Mouse (Mus musculus) kidney, adult 2 months (tissue): Measurements from ENCODE around the gene Igf2bp1. TPM values are rescaled to one million over a fixed set of nuclear protein-coding genes. Genes with fewer than 3 reads are reported as not detected.

Experiments used
- DNase-seq: peaks from one replicate; pipeline ENCODE4 v3.0.0; 2021
- H3K27ac ChIP-seq: fragments of 200-500 bp; 2 replicates; pipeline ENCODE4 v1.5.1; 2012; ENCODE audit warnings: low read depth, low read length, control low read depth, inconsistent platforms; ENCODE audit not compliant: insufficient read depth
- H3K27me3 ChIP-seq: fragments of 200-500 bp; replicated peaks from 2 replicates; pipeline ENCODE4 v1.6.1; 2012; ENCODE audit warnings: mild to moderate bottlenecking, moderate library complexity, low read length, inconsistent platforms; ENCODE audit not compliant: control insufficient read depth, insufficient read depth
- H3K36me3 ChIP-seq: fragments of 200-500 bp; 2 replicates; pipeline ENCODE4 v1.6.1; 2012; ENCODE audit warnings: mild to moderate bottlenecking, moderate library complexity, low read length, inconsistent platforms; ENCODE audit not compliant: control insufficient read depth, insufficient read depth
- H3K4me1 ChIP-seq: fragments of 200-500 bp; 2 replicates; pipeline ENCODE4 v1.6.1; 2011; ENCODE audit warnings: low read length; ENCODE audit not compliant: control insufficient read depth, insufficient read depth
- H3K4me3 ChIP-seq: fragments of 200-500 bp; 2 replicates; pipeline ENCODE4 v1.5.1; 2011; ENCODE audit warnings: mild to moderate bottlenecking, low read depth, low read length, control low read depth; ENCODE audit not compliant: insufficient read depth
- CTCF ChIP-seq: fragments of 200-500 bp; conservative IDR thresholded peaks from 2 replicates; pipeline ENCODE4 v1.5.1; 2011; ENCODE audit warnings: low read depth, mild to moderate bottlenecking, control low read depth, low read length, moderate library complexity, mixed read lengths; ENCODE audit not compliant: insufficient read depth, insufficient read length
- POLR2A ChIP-seq: fragments of 200-500 bp; IDR thresholded peaks from one replicate; pipeline ENCODE4 v1.6.1; 2011; ENCODE audit warnings: low read depth, low read length, control low read depth
- WGBS: fragments of 180-500 bp; shearing (Covaris S2); methylation state at CpG from one replicate; pipeline ENCODE4 v1.1.7; 2018; 5-methylcytosine and 5-hydroxymethylcytosine counted together
- polyA plus RNA-seq: library from polyadenylated mRNA; depleted of rRNA; stranded (reverse); fragments of >200 nt; gene quantifications from 2 replicates; pipeline ENCODE4 v1.2.3, GENCODE M21; 2012; rRNA removed

The Igf2bp1 gene
- polyA plus RNA-seq, result 1.0 and 1.1 TPM in 2 replicates

GRCm38 (mm10) chr11:96005403-96006271 lies at the start of gene Igf2bp1:
Gene Igf2bp1 (minus strand): TSS chr11:96005940.
- TF ChIP-seq POLR2A (no peak), CTCF (no peak)
- Histone ChIP-seq H3K4me1 (no peaks in the 10 kb centered on the region), H3K4me3 (no peak within 1 kb of the TSS), H3K27ac (no peak within 1 kb of the TSS), H3K27me3 (peaks cover 26% of the 10 kb centered on the region), H3K36me3 (no peaks in the 10 kb centered on the region)
- peak; percentile 33 for DNase-seq
- WGBS, result 2% methylated on average over 71 of the region's 74 CpGs

GRCm38 (mm10) chr11:96050854-96051253 lies 45.1 kb upstream of the Igf2bp1 start:
- DNase-seq, result no peak
- Histone ChIP-seq H3K27me3 (no peaks in the 10 kb centered on the region), H3K27ac (no peak overlapping the region), H3K4me3 (no peak overlapping the region), H3K36me3 (peaks cover 13% of the 10 kb centered on the region), H3K4me1 (peaks cover 8% of the 10 kb centered on the region; the same call in 1 of the 2 replicates)
- no peak for TF ChIP-seq POLR2A
- WGBS, result 85% methylated on average over 3 of the region's 3 CpGs

GRCm38 (mm10) chr11:96049939-96050338 lies 44.2 kb upstream of the Igf2bp1 start:
- DNase-seq, result no peak
- WGBS, result 83% methylated on average over 4 of the region's 4 CpGs

DNA sequence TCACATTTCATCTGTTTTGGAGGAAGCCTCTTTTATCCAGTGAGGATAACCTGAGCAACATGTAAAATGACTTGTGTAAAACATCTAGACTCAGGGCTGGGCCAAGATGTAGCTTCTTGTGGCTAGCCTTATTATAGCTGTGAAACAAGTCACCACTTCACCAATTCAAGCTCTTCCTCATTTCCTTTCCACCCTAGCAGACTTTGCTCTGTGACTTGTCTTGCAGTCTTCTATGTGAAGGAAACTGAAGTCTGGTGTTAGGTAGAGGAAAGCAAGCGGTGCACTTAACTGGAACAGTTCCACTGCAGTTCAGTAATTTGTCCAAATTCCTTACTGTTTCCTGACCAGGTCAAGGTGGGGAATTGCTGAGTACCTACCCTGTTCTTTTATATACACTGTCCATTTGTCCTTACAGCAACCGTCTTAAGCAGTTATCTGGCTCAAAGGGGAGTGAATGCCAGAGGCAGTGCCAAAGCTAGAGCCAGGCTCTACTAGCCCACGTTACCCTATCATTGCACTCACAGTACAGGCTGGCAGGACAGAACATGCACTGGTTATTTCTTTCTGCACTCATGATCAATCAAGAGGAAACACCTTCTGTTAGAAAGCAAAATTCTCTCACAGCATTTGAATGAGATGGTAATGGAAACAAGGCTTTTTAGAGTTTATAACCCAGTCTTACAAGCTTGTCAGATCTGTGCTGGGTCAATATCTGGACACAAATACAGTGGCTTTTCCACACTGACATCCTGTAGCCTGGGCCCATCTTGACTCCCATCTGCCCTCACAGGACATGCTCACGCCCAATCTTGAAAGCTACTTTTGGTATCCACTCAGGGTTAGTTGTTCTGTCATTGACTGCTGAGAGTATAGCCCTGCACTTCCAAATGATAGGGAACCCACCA lies 42.0 kb upstream of the Igf2bp1 start:
- Histone ChIP-seq H3K4me3 (no peak overlapping the region), H3K27ac (no peak overlapping the region), H3K36me3 (peaks cover 9% of the 10 kb centered on the region), H3K4me1 (peaks cover 8% of the 10 kb centered on the region; the same call in 1 of the 2 replicates), H3K27me3 (no peaks in the 10 kb centered on the region)
- 50% methylated on average over 4 of the region's 4 CpGs for WGBS
- no peak for TF ChIP-seq POLR2A
- TF ChIP-seq CTCF, result no peak
- no peak for DNase-seq

More at GRCm38 (mm10) chr11:96049939-96050338, 44.2 kb upstream of the Igf2bp1 start:
- peaks cover 8% of the 10 kb centered on the region; the same call in 1 of the 2 replicates for H3K4me1 ChIP-seq
- H3K27ac ChIP-seq, result no peak overlapping the region
- no peaks in the 10 kb centered on the region for H3K27me3 ChIP-seq
- no peak overlapping the region for H3K4me3 ChIP-seq
- no peak for TF ChIP-seq CTCF
- no peak for TF ChIP-seq POLR2A
- H3K36me3 ChIP-seq, result peaks cover 13% of the 10 kb centered on the region

DNA sequence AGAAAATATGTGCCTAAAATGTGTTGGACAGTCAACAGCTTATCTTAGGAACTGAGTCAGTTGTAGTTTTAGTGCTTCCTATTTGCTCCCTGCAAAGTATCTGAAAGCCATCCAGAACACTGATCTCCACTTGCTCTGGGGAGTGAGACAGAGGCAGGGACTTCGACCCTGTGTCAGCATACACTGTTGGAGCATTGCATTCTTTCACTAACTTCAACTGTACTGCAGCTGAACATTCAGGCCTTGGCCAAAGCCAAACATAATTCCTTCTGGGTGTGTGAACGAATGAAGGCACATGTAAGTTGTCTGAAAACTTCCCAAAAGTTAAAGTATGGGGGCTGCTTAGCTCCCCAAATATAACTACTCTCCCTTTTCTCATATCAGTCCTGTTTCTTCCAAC lies 41.1 kb upstream of the Igf2bp1 start:
- Histone ChIP-seq H3K27ac (no peak overlapping the region), H3K4me1 (peaks cover 8% of the 10 kb centered on the region; the same call in 1 of the 2 replicates), H3K27me3 (no peaks in the 10 kb centered on the region), H3K36me3 (peaks cover 9% of the 10 kb centered on the region), H3K4me3 (no peak overlapping the region)
- peak; percentile 33 for DNase-seq
- TF ChIP-seq CTCF, result no peak
- TF ChIP-seq POLR2A, result no peak
- 59% methylated on average over 2 of the region's 2 CpGs for WGBS

DNA sequence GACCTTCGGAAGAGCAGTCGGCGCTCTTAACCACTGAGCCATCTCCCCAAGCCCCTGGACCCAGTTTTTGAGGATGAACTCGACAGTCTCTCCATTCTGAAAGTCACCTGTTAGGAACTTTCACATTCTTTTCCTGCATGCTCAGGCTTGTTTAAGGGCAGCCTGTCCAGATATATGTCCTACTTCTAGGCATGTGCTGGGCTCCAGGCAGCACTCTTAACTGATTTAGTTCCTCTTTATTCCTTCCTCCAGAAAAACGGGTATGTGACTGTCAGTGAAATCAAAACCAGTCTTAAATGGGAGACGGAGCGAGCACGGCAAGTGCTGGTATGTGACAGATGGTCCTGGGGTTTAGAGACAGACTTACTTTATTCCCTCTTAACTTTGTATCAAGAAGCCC lies 40.3 kb upstream of the Igf2bp1 start:
- Histone ChIP-seq H3K4me1 (peaks cover 8% of the 10 kb centered on the region; the same call in 1 of the 2 replicates), H3K27me3 (no peaks in the 10 kb centered on the region), H3K4me3 (no peak overlapping the region), H3K27ac (no peak overlapping the region), H3K36me3 (peaks cover 10% of the 10 kb centered on the region)
- 81% methylated on average over 8 of the region's 8 CpGs for WGBS
- no peak for DNase-seq
- TF ChIP-seq CTCF (no peak), POLR2A (no peak)
